Mouse (Mus musculus) kidney, postnatal 36 days (tissue): ENCODE data around the gene Cpped1.

Experiments used
- DNase-seq, 2 experiments: peaks; one replicate each; pipeline ENCODE4 v3.0.0; 2021 to 2022; ENCODE audit warnings: mixed read lengths in 2 of 2

The Cpped1 gene

GRCm38 (mm10) chr16:11909035-11909591 lies at the start of gene Cpped1:
Gene Cpped1, minus strand, starts transcription at chr16:11909445.
- peak; percentile 94 for DNase-seq

DNA sequence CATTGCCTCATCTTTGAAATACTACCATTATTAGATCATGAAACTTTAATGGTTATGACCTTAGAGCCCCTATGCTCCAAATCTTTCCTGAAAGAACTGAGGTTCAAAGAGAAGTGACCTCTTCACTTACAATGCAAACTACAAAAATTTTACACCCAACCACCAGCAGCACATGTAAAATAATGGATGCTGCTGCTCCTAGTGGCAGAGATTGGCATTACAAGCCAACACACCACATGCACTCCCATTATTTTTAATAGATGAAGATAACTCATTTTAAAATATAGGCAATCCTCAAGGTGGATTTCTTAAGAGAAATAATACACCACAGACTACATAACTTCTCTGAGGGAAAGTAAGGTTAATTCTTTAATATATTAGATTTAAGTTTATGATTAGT lies 31.2 kb upstream of the Cpped1 start:
- DNase-seq, result peak; percentile 51 to 82

- peak; percentile 20 to 30 for DNase-seq
These were observed 1.6 kb upstream of the Cpped1 start for GRCm38 (mm10) chr16:11910801-11911200.

- no peak for DNase-seq
These were observed 572 bp upstream of the Cpped1 start for GRCm38 (mm10) chr16:11909817-11910216.

GRCm38 (mm10) chr16:11908461-11909014 lies 707 bp downstream of the Cpped1 start:
- DNase-seq, result peak in 1 of 2 experiments; percentile 27

DNA sequence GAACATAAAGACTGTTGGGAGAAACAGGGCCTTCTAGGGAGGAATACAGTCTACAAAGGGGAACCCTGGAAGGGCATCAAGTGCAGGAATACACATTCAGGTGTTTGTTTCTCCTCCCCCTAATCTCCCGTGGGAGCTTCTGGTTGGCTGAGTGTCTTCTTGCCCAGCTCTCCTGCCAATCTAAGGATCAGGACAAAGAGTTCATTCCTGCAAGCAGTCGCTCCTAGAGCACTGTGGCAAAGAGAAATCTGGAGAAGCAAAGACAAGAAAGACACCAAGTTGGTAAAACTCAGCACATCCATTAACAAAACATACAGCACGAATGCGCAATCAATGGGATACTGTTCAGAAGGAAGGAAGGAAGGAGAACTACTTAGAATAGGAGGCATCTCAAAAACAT lies 1.4 kb downstream of the Cpped1 start:
- peak; percentile 29 to 31 for DNase-seq

GRCm38 (mm10) chr16:11906906-11907305 lies 2.3 kb downstream of the Cpped1 start:
- no peak for DNase-seq

GRCm38 (mm10) chr16:11905216-11905615 lies 4.0 kb downstream of the Cpped1 start:
- DNase-seq, result no peak

- no peak for DNase-seq
These were observed 7.2 kb downstream of the Cpped1 start for GRCm38 (mm10) chr16:11902007-11902406.

GRCm38 (mm10) chr16:11900341-11900740 lies 8.9 kb downstream of the Cpped1 start:
- DNase-seq, result no peak

GRCm38 (mm10) chr16:11896411-11896810 lies 12.8 kb downstream of the Cpped1 start:
- no peak for DNase-seq

DNA sequence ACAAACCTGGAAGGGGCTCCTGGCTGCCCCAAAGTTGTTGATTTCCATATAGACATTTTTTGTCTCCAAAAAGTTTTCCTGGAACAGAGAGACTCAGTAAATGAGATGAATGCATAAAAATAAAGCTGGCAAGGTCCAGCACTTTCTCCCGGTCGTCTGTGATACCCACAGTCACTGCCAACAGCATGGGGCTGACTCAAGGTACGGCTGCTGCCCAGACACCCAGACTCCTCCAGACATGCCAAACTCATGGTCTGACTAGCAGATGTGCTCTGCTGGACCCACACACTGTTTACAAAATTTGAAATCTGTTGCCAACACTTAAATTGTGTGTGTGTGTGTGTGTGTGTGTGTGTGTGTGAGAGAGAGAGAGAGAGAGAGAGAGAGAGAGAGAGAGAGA lies 14.4 kb downstream of the Cpped1 start:
- no peak for DNase-seq

DNA sequence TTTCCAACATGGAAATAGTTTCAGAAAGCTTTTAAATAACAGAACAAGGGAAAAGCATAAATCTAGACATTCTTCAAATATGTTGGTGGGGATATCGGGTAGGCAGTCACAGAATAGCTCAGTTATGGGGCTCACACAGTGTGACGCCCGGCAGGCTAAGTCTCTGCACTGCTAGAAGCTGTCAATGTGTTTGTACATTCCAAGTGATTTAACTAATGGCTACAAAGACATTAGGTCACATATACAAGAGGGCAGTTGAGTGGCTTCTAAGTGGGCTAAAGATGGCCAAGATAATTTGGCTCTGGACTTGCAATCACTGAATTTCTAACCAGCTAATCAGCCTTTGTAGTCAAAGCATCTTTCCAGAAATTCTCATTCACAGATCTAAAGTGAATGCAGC lies 19.1 kb downstream of the Cpped1 start:
- DNase-seq, result no peak

DNA sequence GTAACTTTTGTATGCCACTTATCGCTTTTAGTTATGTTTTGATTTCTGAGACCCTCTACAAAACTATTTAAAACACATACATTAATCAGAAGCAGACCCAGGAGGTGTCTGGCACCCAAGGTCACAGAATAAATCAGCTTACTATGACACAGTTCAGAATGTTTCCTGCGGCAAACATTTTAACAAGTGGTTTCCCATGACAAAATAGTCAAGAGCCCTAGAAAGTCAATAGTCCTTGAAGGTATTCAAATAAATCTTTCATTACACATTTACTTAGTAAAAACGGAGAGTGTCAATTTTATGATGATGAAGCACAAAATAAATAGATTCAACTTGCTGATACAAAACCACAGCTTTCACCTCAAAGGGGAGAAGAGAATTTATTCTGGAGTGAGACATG lies 19.5 kb downstream of the Cpped1 start:
- no peak for DNase-seq

DNA sequence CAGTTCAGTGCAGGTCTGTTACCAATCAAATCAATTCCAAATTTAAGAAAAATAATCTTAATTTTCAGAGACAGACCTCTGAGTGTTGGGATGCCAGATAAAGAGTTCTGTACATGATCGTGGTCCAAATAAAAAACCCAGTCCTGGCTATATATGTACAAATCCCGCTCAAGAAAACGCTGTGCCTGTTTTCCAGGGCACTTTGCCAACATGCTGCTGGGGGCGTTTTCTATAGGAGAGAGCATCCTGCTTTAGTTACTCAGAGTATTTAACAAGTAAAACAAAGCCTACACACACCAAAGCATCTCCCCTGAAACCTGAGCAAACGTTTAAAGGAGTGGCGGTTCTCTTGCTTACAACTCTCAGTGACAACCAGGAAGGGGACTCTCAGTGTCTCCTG lies 27.4 kb downstream of the Cpped1 start:
- no peak for DNase-seq

GRCm38 (mm10) chr16:11880461-11880860 lies 28.8 kb downstream of the Cpped1 start:
- no peak for DNase-seq

GRCm38 (mm10) chr16:11879196-11879595 lies 30.0 kb downstream of the Cpped1 start:
- DNase-seq, result no peak

DNA sequence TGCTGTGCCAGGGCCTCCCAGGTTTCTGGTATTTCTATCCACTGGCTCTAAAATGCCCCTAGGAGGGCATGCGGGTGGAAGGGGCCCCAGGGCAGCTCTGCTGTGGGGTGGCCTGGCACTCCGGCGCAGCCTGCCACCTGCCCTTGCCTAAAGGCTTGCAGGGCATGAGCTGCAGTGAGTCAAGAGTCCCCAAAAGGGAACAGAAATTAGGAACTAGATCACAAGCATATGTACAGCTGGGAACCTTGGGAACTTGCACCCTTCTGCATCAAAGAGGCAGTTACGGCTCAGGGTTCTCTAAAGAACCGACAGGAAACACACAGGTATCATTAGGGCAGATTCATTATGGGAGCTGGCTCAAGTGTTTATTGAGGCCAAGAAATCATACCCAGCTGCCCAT lies 34.0 kb downstream of the Cpped1 start:
- DNase-seq, result no peak

DNA sequence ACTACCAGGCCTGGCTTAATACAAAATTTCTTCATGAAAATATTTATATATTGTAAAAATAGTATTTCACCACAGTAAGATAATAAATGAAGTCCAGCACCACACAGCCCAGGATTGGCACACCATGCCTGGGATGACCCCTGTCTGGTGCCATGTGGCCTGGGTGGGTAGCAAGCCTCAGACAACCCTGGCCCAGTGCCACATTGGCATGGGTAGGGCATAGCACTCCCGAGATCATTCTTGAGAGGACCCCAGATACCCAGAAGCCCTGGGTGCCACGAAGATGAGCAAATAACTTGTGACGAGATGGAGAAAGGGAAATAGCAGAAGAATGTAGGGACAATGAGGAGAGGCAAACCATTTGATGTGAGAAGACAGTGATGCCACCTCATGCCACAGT lies 36.0 kb downstream of the Cpped1 start:
- DNase-seq, result no peak

DNA sequence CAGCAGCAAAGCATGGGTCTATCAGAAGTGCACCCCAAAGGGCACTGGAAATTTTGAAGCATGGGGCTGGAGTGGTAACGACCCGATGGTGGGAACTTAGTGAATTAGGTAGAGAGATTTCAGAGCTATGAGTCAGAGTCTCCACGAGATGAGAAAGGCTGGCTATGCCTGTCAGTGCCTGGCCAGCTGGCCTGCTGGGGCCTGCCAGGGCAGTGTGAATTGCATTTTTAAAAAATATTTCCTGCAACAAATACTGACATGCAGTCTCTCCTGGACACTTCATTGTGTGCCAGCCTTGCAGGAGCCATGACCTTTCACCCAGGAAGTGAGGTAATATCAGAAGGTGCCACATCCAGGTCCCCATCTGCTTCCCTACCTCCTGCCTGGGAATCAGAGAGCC lies 40.8 kb downstream of the Cpped1 start:
- DNase-seq, result no peak

GRCm38 (mm10) chr16:11852716-11853605 lies 56.3 kb downstream of the Cpped1 start:
- no peak for DNase-seq

- DNase-seq, result no peak
These were observed 60.1 kb downstream of the Cpped1 start for GRCm38 (mm10) chr16:11848990-11849658.

DNA sequence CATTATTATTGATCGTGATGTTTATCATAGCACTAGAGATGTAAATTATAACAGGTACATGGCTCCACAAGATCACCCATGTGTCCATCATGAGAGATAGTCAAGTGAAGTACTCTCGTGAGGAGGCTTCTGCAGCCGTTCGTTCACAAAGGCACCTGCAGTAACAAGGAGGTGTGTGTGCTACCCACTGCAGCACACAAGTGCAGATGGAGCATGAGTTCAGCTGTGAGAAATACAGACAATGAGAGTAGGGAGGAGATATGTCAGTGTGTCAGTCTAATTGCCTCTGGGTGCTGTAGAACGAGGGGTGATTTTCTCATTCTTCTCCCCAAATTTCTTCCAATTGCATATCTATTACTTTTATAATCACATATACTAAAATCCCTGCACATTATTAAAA lies 63.9 kb downstream of the Cpped1 start:
- DNase-seq, result no peak

DNA sequence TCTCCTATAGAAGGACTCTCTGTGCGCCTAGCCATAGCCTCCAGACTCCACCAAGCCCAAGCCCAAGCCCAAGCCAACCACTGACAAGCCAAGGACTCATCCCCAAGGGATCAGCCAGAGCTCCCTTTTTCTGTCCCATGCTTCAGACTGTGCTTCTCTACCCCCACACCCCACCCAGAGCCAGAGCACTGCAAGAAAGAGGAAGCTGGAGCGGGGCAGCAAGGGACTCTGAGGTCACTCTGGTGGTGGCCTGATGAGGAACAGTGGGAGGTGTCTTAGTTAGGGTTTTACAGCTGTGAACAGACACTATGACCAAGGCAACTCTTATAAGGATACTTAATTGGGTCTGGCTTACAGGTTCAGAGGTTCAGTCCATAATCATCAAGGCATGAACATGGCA lies 65.8 kb downstream of the Cpped1 start:
- no peak for DNase-seq
